Mouse (Mus musculus) kidney, embryonic 15.5 days (tissue): Measurements from ENCODE around the gene Larp1. TPM values are rescaled to one million over a fixed set of nuclear protein-coding genes. Genes with fewer than 3 reads are reported as not detected.

Experiments used
- ATAC-seq: fragments of 200-750 bp; cut with Nextera tagmentation; replicated peaks from 2 replicates; pipeline ENCODE4 v1.8.0; 2017; ENCODE audit warnings: moderate TSS enrichment; ENCODE audit not compliant: low FRiP score
- H3K27ac ChIP-seq: fragments of 300-500 bp; sonication (generic); 2 replicates; pipeline ENCODE4 v1.5.1; 2015; ENCODE audit warnings: mild to moderate bottlenecking, inconsistent platforms
- H3K27me3 ChIP-seq: fragments of 300-500 bp; sonication (generic); 2 replicates; pipeline ENCODE4 v1.6.1; 2015; ENCODE audit warnings: inconsistent platforms
- H3K36me3 ChIP-seq: fragments of 300-500 bp; sonication (generic); 2 replicates; pipeline ENCODE4 v1.6.1; 2015; ENCODE audit warnings: inconsistent platforms
- H3K4me1 ChIP-seq: fragments of 300-500 bp; sonication (generic); 2 replicates; pipeline ENCODE4 v1.6.1; 2015; ENCODE audit warnings: inconsistent platforms
- H3K4me2 ChIP-seq: fragments of 300-500 bp; sonication (generic); 2 replicates; pipeline ENCODE4 v1.6.1; 2015; ENCODE audit warnings: moderate library complexity, mild to moderate bottlenecking, inconsistent platforms
- H3K4me3 ChIP-seq: fragments of 300-500 bp; sonication (generic); replicated peaks from 2 replicates; pipeline ENCODE4 v1.5.1; 2015; ENCODE audit warnings: mild to moderate bottlenecking, inconsistent platforms
- H3K9ac ChIP-seq: fragments of 300-500 bp; sonication (generic); 2 replicates; pipeline ENCODE4 v1.6.1; 2015; ENCODE audit warnings: mild to moderate bottlenecking, inconsistent platforms
- H3K9me3 ChIP-seq: fragments of 300-500 bp; sonication (generic); replicated peaks from 2 replicates; pipeline ENCODE4 v1.6.1; 2016; ENCODE audit warnings: inconsistent platforms
- WGBS: fragments of 180-500 bp; shearing (Covaris S2); methylation state at CpG from one replicate; pipeline ENCODE4 v1.1.7; 2015; ENCODE audit warnings: mixed read lengths; 5-methylcytosine and 5-hydroxymethylcytosine counted together
- polyA plus RNA-seq: library from polyadenylated mRNA; unstranded; fragments of >200 nt; fragmentation: Nextera tagmentation; extraction: Ambion mirVana; gene quantifications from 2 replicates; pipeline ENCODE4 v1.2.1, GENCODE M21; 2015

Gene Larp1
- polyA plus RNA-seq, 1 experiment from 2014 or later = 19.3 TPM

GRCm38 (mm10) chr11:57979621-57980020 is 29.2 kb upstream of the Larp1 start:
- ATAC-seq = no peak
- no peak overlapping the region for H3K4me2 ChIP-seq
- no peak overlapping the region for H3K27ac ChIP-seq
- H3K27me3 ChIP-seq = no peaks in the 10 kb centered on the region
- no peaks in the 10 kb centered on the region for H3K36me3 ChIP-seq
- no peak overlapping the region for H3K4me3 ChIP-seq
- no peak overlapping the region for H3K9ac ChIP-seq
- 91% methylated on average over 6 of the region's 6 CpGs for WGBS
- peaks cover 25% of the 10 kb centered on the region for H3K4me1 ChIP-seq
- no peaks in the 10 kb centered on the region for H3K9me3 ChIP-seq

GRCm38 (mm10) chr11:57981083-57981809 is 27.6 kb upstream of the Larp1 start:
- Histone ChIP-seq H3K27ac (no peak overlapping the region), H3K4me2 (no peak overlapping the region), H3K4me3 (no peak overlapping the region), H3K9ac (no peak overlapping the region), H3K36me3 (no peaks in the 10 kb centered on the region), H3K9me3 (no peaks in the 10 kb centered on the region), H3K27me3 (no peaks in the 10 kb centered on the region), H3K4me1 (peaks cover 25% of the 10 kb centered on the region)
- ATAC-seq = no peak
- WGBS = 72% methylated on average over 12 of the region's 12 CpGs

GRCm38 (mm10) chr11:57983480-57984342 is 25.2 kb upstream of the Larp1 start:
- Histone ChIP-seq H3K36me3 (no peaks in the 10 kb centered on the region), H3K27me3 (no peaks in the 10 kb centered on the region), H3K4me1 (peaks cover 25% of the 10 kb centered on the region), H3K9ac (no peak overlapping the region), H3K9me3 (no peaks in the 10 kb centered on the region), H3K4me2 (no peak overlapping the region), H3K27ac (peak overlapping the region; percentile 70), H3K4me3 (no peak overlapping the region)
- ATAC-seq = peak; percentile 62; the same call in 1 of the 2 replicates
- 30% methylated on average over 16 of the region's 16 CpGs for WGBS

GRCm38 (mm10) chr11:57984343-57984666 is 24.6 kb upstream of the Larp1 start:
- Histone ChIP-seq H3K9me3 (no peaks in the 10 kb centered on the region), H3K27ac (peak overlapping the region; percentile 70), H3K27me3 (no peaks in the 10 kb centered on the region), H3K4me2 (no peak overlapping the region), H3K4me3 (no peak overlapping the region), H3K4me1 (peaks cover 25% of the 10 kb centered on the region), H3K36me3 (no peaks in the 10 kb centered on the region), H3K9ac (no peak overlapping the region)
- no peak for ATAC-seq
- WGBS = 61% methylated on average over 3 of the region's 3 CpGs

GRCm38 (mm10) chr11:57985485-57985884 is 23.4 kb upstream of the Larp1 start:
- Histone ChIP-seq H3K27me3 (no peaks in the 10 kb centered on the region), H3K4me1 (peaks cover 20% of the 10 kb centered on the region), H3K27ac (no peak overlapping the region), H3K9me3 (no peaks in the 10 kb centered on the region), H3K4me2 (no peak overlapping the region), H3K4me3 (no peak overlapping the region), H3K9ac (no peak overlapping the region), H3K36me3 (no peaks in the 10 kb centered on the region)
- WGBS = 88% methylated on average over 3 of the region's 3 CpGs
- no peak for ATAC-seq

- Histone ChIP-seq H3K27ac (no peak overlapping the region), H3K4me2 (no peak overlapping the region), H3K36me3 (no peaks in the 10 kb centered on the region), H3K4me3 (no peak overlapping the region), H3K4me1 (peaks cover 15% of the 10 kb centered on the region), H3K27me3 (no peaks in the 10 kb centered on the region), H3K9me3 (no peaks in the 10 kb centered on the region), H3K9ac (no peak overlapping the region)
- no peak for ATAC-seq
- 82% methylated on average over 6 of the region's 6 CpGs for WGBS
Measured at GRCm38 (mm10) chr11:57986053-57986452, 22.8 kb upstream of the Larp1 start.

GRCm38 (mm10) chr11:57986456-57986855 is 22.4 kb upstream of the Larp1 start:
- Histone ChIP-seq H3K4me3 (no peak overlapping the region), H3K27me3 (no peaks in the 10 kb centered on the region), H3K4me2 (no peak overlapping the region), H3K9ac (no peak overlapping the region), H3K4me1 (peaks cover 12% of the 10 kb centered on the region), H3K27ac (no peak overlapping the region), H3K36me3 (no peaks in the 10 kb centered on the region), H3K9me3 (no peaks in the 10 kb centered on the region)
- no peak for ATAC-seq
- 86% methylated on average over 6 of the region's 6 CpGs for WGBS

GRCm38 (mm10) chr11:57986861-57987260 is 22.0 kb upstream of the Larp1 start:
- no peak overlapping the region for H3K4me2 ChIP-seq
- no peaks in the 10 kb centered on the region for H3K36me3 ChIP-seq
- WGBS = 91% methylated on average over 7 of the region's 7 CpGs
- no peak overlapping the region for H3K9ac ChIP-seq
- H3K4me1 ChIP-seq = peaks cover 12% of the 10 kb centered on the region
- ATAC-seq = no peak
- H3K4me3 ChIP-seq = no peak overlapping the region
- no peaks in the 10 kb centered on the region for H3K9me3 ChIP-seq
- H3K27me3 ChIP-seq = no peaks in the 10 kb centered on the region
- H3K27ac ChIP-seq = no peak overlapping the region

- Histone ChIP-seq H3K4me3 (no peak overlapping the region), H3K4me2 (no peak overlapping the region), H3K27me3 (no peaks in the 10 kb centered on the region), H3K9ac (no peak overlapping the region), H3K36me3 (no peaks in the 10 kb centered on the region), H3K4me1 (0 out of 2 replicates have a peak, but pooled peaks cover 4% of the 10 kb centered on the region), H3K9me3 (no peaks in the 10 kb centered on the region), H3K27ac (no peak overlapping the region)
- WGBS = 85% methylated on average over 7 of the region's 7 CpGs
- ATAC-seq = no peak
Measured at GRCm38 (mm10) chr11:57998168-57998567, 10.7 kb upstream of the Larp1 start.

GRCm38 (mm10) chr11:57998872-57999271 is 10.0 kb upstream of the Larp1 start:
- WGBS = 0% methylated on average over 1 of the region's 1 CpGs
- H3K4me2 ChIP-seq = no peak overlapping the region
- H3K27ac ChIP-seq = peak overlapping the region; percentile 30; the same call in 1 of the 2 replicates
- H3K4me3 ChIP-seq = no peak overlapping the region
- ATAC-seq = peak; percentile 70; the same call in 1 of the 2 replicates
- 0 out of 2 replicates have a peak, but pooled peaks cover 4% of the 10 kb centered on the region for H3K4me1 ChIP-seq
- no peaks in the 10 kb centered on the region for H3K27me3 ChIP-seq
- no peak overlapping the region for H3K9ac ChIP-seq
- H3K36me3 ChIP-seq = no peaks in the 10 kb centered on the region
- no peaks in the 10 kb centered on the region for H3K9me3 ChIP-seq

GRCm38 (mm10) chr11:58003126-58003525 is 5.7 kb upstream of the Larp1 start:
- H3K9me3 ChIP-seq = no peaks in the 10 kb centered on the region
- 85% methylated on average over 8 of the region's 8 CpGs for WGBS
- H3K27ac ChIP-seq = no peak overlapping the region
- no peaks in the 10 kb centered on the region for H3K36me3 ChIP-seq
- H3K4me2 ChIP-seq = no peak overlapping the region
- ATAC-seq = no peak
- no peaks in the 10 kb centered on the region for H3K27me3 ChIP-seq
- H3K9ac ChIP-seq = no peak overlapping the region
- H3K4me1 ChIP-seq = peaks cover 12% of the 10 kb centered on the region
- no peak overlapping the region for H3K4me3 ChIP-seq

- Histone ChIP-seq H3K9me3 (no peaks in the 10 kb centered on the region), H3K36me3 (no peaks in the 10 kb centered on the region), H3K27me3 (no peaks in the 10 kb centered on the region), H3K9ac (no peak overlapping the region), H3K27ac (no peak overlapping the region), H3K4me2 (no peak overlapping the region), H3K4me3 (no peak overlapping the region), H3K4me1 (peaks cover 15% of the 10 kb centered on the region)
- ATAC-seq = no peak
- WGBS = 70% methylated on average over 6 of the region's 6 CpGs
Measured at GRCm38 (mm10) chr11:58003734-58004133, 5.1 kb upstream of the Larp1 start.
